Mouse (Mus musculus): Measurements from ENCODE around the gene Asf1b. TPM values are rescaled to one million over a fixed set of nuclear protein-coding genes. Genes with fewer than 3 reads are reported as not detected.

Gene Asf1b
- total RNA-seq, 2 experiments from 2014 or later, result 0.39 to 1.2 TPM

GRCm38 (mm10) chr8:84011705-84012498 is 56.6 kb downstream of the Asf1b start, which contains the start of gene 2210011C24Rik:
Gene 2210011C24Rik (minus strand): TSS chr8:84012171.
- no peak for DNase-seq (ENCODE audit: extremely low spot score in 1 of 2, low spot score in 1 of 2)

GRCm38 (mm10) chr8:84012499-84013165 is 57.3 kb downstream of the Asf1b start:
- no peak for DNase-seq (ENCODE audit: extremely low spot score in 1 of 2, low spot score in 1 of 2)

- no peak for DNase-seq (ENCODE audit: extremely low spot score in 1 of 2, low spot score in 1 of 2)
These were observed 60.5 kb downstream of the Asf1b start for GRCm38 (mm10) chr8:84015833-84016232.

- no peak for DNase-seq (ENCODE audit: extremely low spot score in 1 of 2, low spot score in 1 of 2)
These were observed 64.4 kb downstream of the Asf1b start for GRCm38 (mm10) chr8:84019738-84020137.

Small RNAs within 50 kb of the gene (microRNA-seq; reads per million reads assigned to microRNA genes)
- gene Gm44330 (0 to 0.92 reads per million in 2 experiments), gene Gm44450 (0 to 0.40 reads per million in 2 experiments), gene Mir1199 (5.5 to 7.2 reads per million in 2 experiments), gene Mir8111 (5.0 to 6.2 reads per million in 2 experiments)

Other genes starting within 250 kb of the Asf1b start
- 10 to 100 TPM; 14.4 to 17.2 TPM for gene Ddx39, start 240.3 kb upstream of the Asf1b start, total RNA-seq (2021)
- 10 to 100 TPM in 1 of 2 experiments, 1 to 10 TPM in 1; 7.4 to 11.0 TPM for gene Adgre5, start 214.2 kb upstream of the Asf1b start, total RNA-seq (2021)
- 100 to 1,000 TPM; 315 to 348 TPM for gene Adgrl1, start 55.4 kb upstream of the Asf1b start, total RNA-seq (2021)
- under 1 TPM; 0.49 to 0.54 TPM for gene Gm10644, start 302 bp upstream of the Asf1b start, total RNA-seq (2021)
- gene Prkaca, start 17.5 kb downstream of the Asf1b start, total RNA-seq (2021), result 100 to 1,000 TPM; 257 to 273 TPM
- gene Samd1, start 42.2 kb downstream of the Asf1b start, total RNA-seq (2021), result 10 to 100 TPM; 44.2 to 45.4 TPM
- under 1 TPM; 0.20 to 0.33 TPM for gene 1700067K01Rik, start 46.0 kb downstream of the Asf1b start, total RNA-seq (2021)
- 1 to 10 TPM; 1.9 to 2.3 TPM for gene 2210011C24Rik, start 56.7 kb downstream of the Asf1b start, total RNA-seq (2021)
- 1 to 10 TPM; 2.7 to 2.9 TPM for gene Palm3, start 66.0 kb downstream of the Asf1b start, total RNA-seq (2021)
- 1 to 10 TPM; 2.0 to 2.4 TPM for gene Il27ra, start 87.1 kb downstream of the Asf1b start, total RNA-seq (2021)
- gene Rln3, start 89.5 kb downstream of the Asf1b start, total RNA-seq (2021), result not detected
- 1 to 10 TPM; 4.4 to 4.5 TPM for gene Gm10643, start 109.6 kb downstream of the Asf1b start, total RNA-seq (2021)
- gene Rfx1, start 111.3 kb downstream of the Asf1b start, total RNA-seq (2021), result 10 to 100 TPM; 19.8 to 24.1 TPM
- 10 to 100 TPM; 18.5 to 19.1 TPM for gene Dcaf15, start 149.3 kb downstream of the Asf1b start, total RNA-seq (2021)
- gene Podnl1, start 170.5 kb downstream of the Asf1b start, total RNA-seq (2021), result not detected
- gene Cc2d1a, start 192.4 kb downstream of the Asf1b start, total RNA-seq (2021), result 10 to 100 TPM; 52.6 to 54.0 TPM
- 1 to 10 TPM; 1.4 to 2.1 TPM for gene 4930432K21Rik, start 192.5 kb downstream of the Asf1b start, total RNA-seq (2021)
- gene Nanos3, start 229.7 kb downstream of the Asf1b start, total RNA-seq (2021), result 1 to 10 TPM; 2.6 to 3.0 TPM

All from layer of hippocampus, postnatal 25 days (tissue).